Comparison of ENCODE assay signal across 8 mouse cellular contexts in the genomic region with DNA sequence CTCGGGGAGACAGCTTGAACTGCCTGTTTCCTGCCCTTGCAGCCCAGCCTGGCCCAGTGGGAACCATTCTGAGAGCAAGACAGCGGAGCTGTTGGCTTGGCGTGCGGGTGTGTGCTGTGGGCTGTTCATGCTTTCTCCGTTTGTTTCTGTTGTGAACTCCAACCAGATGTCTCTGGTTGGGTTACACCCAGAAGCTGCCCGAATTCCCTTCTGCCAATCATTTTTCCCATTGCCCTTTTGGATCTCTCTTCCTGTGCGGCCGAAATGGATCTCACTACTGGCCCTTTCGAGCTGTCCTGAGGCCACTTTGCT. TPM values are rescaled to one million over a fixed set of nuclear protein-coding genes. Genes with fewer than 3 reads are reported as not detected.
DNase-seq lines count a peak whose midpoint lies in the region; ATAC-seq and TF ChIP-seq lines count a peak whose summit lies in the region.

No protein-coding gene starts in this region.

- H3K36me3 ChIP-seq in kidney, adult 2 months (ENCODE audit: control insufficient read depth, insufficient read depth, low read length) = no peaks in the 10 kb centered on the region
- no peaks in the 10 kb centered on the region for H3K36me3 ChIP-seq in embryonic facial prominence, embryonic 11.5 days (replicated peaks; ENCODE audit: control insufficient read depth, insufficient read depth, low read depth, low read length)

- peak overlapping the region; percentile 56 for H3K27ac ChIP-seq in kidney, adult 2 months (ENCODE audit: insufficient read depth, low read depth, low read length)
- H3K27ac ChIP-seq in embryonic facial prominence, embryonic 11.5 days (replicated peaks; ENCODE audit: low read depth, low read length) = peak overlapping the region; percentile 22; the same call in 1 of the 2 replicates

- TF ChIP-seq POLR2A in kidney, adult 2 months (IDR thresholded peaks at IDR 0.05; ENCODE audit: low read depth, low read length) = no peak
- peak; percentile 58; the same call in 1 of the 2 replicates for TF ChIP-seq POLR2A in lung, adult 2 months (IDR thresholded peaks at IDR 0.05; ENCODE audit: borderline replicate concordance, extremely low read depth, low read depth, low read length)

- no peaks in the 10 kb centered on the region for H3K4me1 ChIP-seq in kidney, adult 2 months (ENCODE audit: control insufficient read depth, insufficient read depth, low read length)
- H3K4me1 ChIP-seq in embryonic facial prominence, embryonic 11.5 days (ENCODE audit: control insufficient read depth, insufficient read depth, low read length) = peaks cover 15% of the 10 kb centered on the region
- peaks cover 14% of the 10 kb centered on the region for H3K4me1 ChIP-seq in lung, adult 2 months (ENCODE audit: control insufficient read depth, insufficient read depth, low read length)

- intact Hi-C loops in left cerebral cortex, postnatal 14 days (cut with DNase I) = loop anchor here (10.0 kb wide), 1 partner anchor 181 kb away; no protein-coding TSS in a partner anchor

- WGBS in kidney, adult 2 months = 53% methylated on average over 9 of the region's 9 CpGs
- 25% methylated on average over 9 of the region's 9 CpGs for WGBS in embryonic facial prominence, embryonic 11.5 days
- WGBS in lung, adult 2 months = 30% methylated on average over 9 of the region's 9 CpGs

- H3K4me3 ChIP-seq in kidney, adult 2 months (ENCODE audit: insufficient read depth, low read depth, low read length) = peak overlapping the region; percentile 9; the same call in 1 of the 2 replicates
- no peak overlapping the region for H3K4me3 ChIP-seq in embryonic facial prominence, embryonic 11.5 days (ENCODE audit: low read depth, low read length)
- H3K4me3 ChIP-seq in lung, adult 2 months (replicated peaks; ENCODE audit: extremely low read depth, low read depth, low read length) = no peak overlapping the region

- no peaks in the 10 kb centered on the region for H3K9me3 ChIP-seq in embryonic facial prominence, embryonic 11.5 days (replicated peaks; ENCODE audit: control insufficient read depth, low read length)

- no peak overlapping the region; the same call in 1 of the 2 replicates for H3K9ac ChIP-seq in embryonic facial prominence, embryonic 11.5 days (replicated peaks; ENCODE audit: low read length)

- ATAC-seq in embryonic facial prominence, embryonic 11.5 days (replicated peaks; ENCODE audit: insufficient number of reproducible peaks, low FRiP score, low TSS enrichment, low read depth) = no peak

- TF ChIP-seq CTCF in kidney, adult 2 months (conservative IDR thresholded peaks at IDR 0.05; ENCODE audit: insufficient read depth, insufficient read length, low read depth, low read length) = no peak
- TF ChIP-seq CTCF in lung, adult 2 months (IDR thresholded peaks at IDR 0.05; ENCODE audit: insufficient read depth, low read length) = no peak

- DNase-seq in kidney, adult 2 months = peak; percentile 44
- DNase-seq in kidney, adult 8-10 months = no peak
- DNase-seq in embryonic facial prominence, embryonic 11.5 days (ENCODE audit: low spot score) = peak; percentile 67
- peak; percentile 31 for DNase-seq in heart, postnatal 4 days
- peak; percentile 26 for DNase-seq in lung, adult 2 months
- DNase-seq in right cerebral cortex, adult 18-20 months = no peak
- DNase-seq in frontal cortex, postnatal 25 days (ENCODE audit: low spot score in 2 of 2) = no peak
- no peak for DNase-seq in left cerebral cortex, postnatal 14 days (ENCODE audit: low spot score in 2 of 2)

- no peak overlapping the region; the same call in 1 of the 2 replicates for H3K4me2 ChIP-seq in embryonic facial prominence, embryonic 11.5 days (ENCODE audit: low read depth, low read length)

- no peaks in the 10 kb centered on the region for H3K27me3 ChIP-seq in kidney, adult 2 months (replicated peaks; ENCODE audit: control insufficient read depth, insufficient read depth, low read length)
- peaks cover 3% of the 10 kb centered on the region for H3K27me3 ChIP-seq in embryonic facial prominence, embryonic 11.5 days (ENCODE audit: control insufficient read depth, insufficient read depth, low read length)

RNA-seq across cellular contexts. Expression of a gene that starts 4.0 kb away (rescaled TPM):
- 26.4 and 31.4 TPM in 2 replicates for polyA plus RNA-seq in kidney, adult 2 months (2012; rRNA removed)
- polyA plus RNA-seq in embryonic facial prominence, embryonic 11.5 days (2014; fragmentation: Nextera tagmentation; extraction: Ambion mirVana) = 10.4 and 10.9 TPM in 2 replicates
- 10 to 100 TPM; 26.2 to 29.0 TPM for total RNA-seq in heart, postnatal 4 days (2021)
- 46.2 and 54.7 TPM in 2 replicates for polyA plus RNA-seq in lung, adult 2 months (2012; rRNA removed)
- 10 to 100 TPM; 14.6 to 15.4 TPM for total RNA-seq in left cerebral cortex, postnatal 14 days (2021)

RNA-seq across cellular contexts. Expression of a gene that starts 16.1 kb away (rescaled TPM):
- 9.1 and 9.4 TPM in 2 replicates for polyA plus RNA-seq in kidney, adult 2 months (2012; rRNA removed)
- 78.0 and 87.0 TPM in 2 replicates for polyA plus RNA-seq in embryonic facial prominence, embryonic 11.5 days (2014; fragmentation: Nextera tagmentation; extraction: Ambion mirVana)
- total RNA-seq in heart, postnatal 4 days (2021) = 10 to 100 TPM; 31.5 to 33.2 TPM
- polyA plus RNA-seq in lung, adult 2 months (2012; rRNA removed) = 8.0 and 11.5 TPM in 2 replicates
- 10 to 100 TPM; 14.7 to 19.0 TPM for total RNA-seq in left cerebral cortex, postnatal 14 days (2021)

RNA-seq across cellular contexts. Expression of a gene that starts 52.8 kb away (rescaled TPM):
- polyA plus RNA-seq in kidney, adult 2 months (2012; rRNA removed) = 6.7 and 9.4 TPM in 2 replicates
- 24.3 and 24.7 TPM in 2 replicates for polyA plus RNA-seq in embryonic facial prominence, embryonic 11.5 days (2014; fragmentation: Nextera tagmentation; extraction: Ambion mirVana)
- 10 to 100 TPM; 19.4 to 19.7 TPM for total RNA-seq in heart, postnatal 4 days (2021)
- polyA plus RNA-seq in lung, adult 2 months (2012; rRNA removed) = 55.5 and 57.0 TPM in 2 replicates
- total RNA-seq in left cerebral cortex, postnatal 14 days (2021) = 10 to 100 TPM; 70.1 to 76.4 TPM

Comparison
In these comparisons a context has a peak if more than half of its experiments do, and no peak if none do; other contexts are left out.
1. DNase-seq: peak in kidney, adult 2 months (single experiment), embryonic facial prominence, embryonic 11.5 days (single experiment), heart, postnatal 4 days (single experiment) and lung, adult 2 months (single experiment); none in kidney, adult 8-10 months (0 of 2), right cerebral cortex, adult 18-20 months (single experiment), frontal cortex, postnatal 25 days (0 of 2) and left cerebral cortex, postnatal 14 days (0 of 2).